Mouse (Mus musculus): Measurements from ENCODE around the gene Tspan9. TPM values are rescaled to one million over a fixed set of nuclear protein-coding genes. Genes with fewer than 3 reads are reported as not detected.

The Tspan9 gene
- polyA plus RNA-seq, 1 experiment = 29.8 TPM

DNA sequence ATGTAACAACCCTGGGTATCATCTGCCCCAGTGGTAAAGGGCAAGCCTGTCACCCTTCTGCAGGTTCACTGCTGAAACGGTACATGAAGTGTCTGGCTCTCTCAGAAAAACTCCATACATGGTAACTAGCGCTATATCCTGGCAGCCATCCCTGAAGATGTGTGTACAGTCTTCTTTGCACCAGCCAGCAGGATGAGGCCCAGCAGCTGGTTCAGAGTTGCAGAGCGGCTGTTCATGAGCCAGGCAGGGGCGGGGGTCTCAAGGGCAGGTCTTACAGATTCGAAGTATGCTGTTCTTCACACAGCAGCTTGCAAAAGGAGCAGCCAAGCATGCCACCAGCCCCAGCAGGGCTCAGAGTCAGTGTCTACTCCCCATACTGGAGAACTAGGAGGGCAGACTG lies 139.9 kb downstream of the Tspan9 start:
- H3K4me1 ChIP-seq (ENCODE audit: control insufficient read depth, insufficient read depth, insufficient read length) = peaks cover 5% of the 10 kb centered on the region; the same call in 1 of the 2 replicates

DNA sequence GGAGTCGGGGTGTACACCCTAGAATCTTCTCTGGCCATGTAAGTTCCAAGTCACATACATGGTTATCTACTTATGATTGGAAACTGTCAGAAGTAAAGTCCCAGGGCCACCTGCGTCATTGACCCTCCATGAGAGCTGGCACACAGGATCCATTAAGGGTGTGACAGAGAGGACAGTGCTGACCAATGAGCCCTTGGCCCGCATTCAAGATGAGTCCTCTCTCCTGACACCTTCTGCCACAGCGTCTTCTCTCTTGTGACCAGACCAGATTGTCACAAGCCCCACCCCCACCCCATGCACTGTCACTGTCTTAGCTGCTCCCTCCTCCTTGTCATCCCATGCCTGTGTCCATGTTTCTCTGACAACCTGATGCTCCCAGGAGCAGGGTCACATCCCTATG lies 140.7 kb downstream of the Tspan9 start:
- H3K27ac ChIP-seq (ENCODE audit: insufficient read depth, low read length) = no peak overlapping the region
- peaks cover 2% of the 10 kb centered on the region; the same call in 1 of the 2 replicates for H3K4me1 ChIP-seq (ENCODE audit: control insufficient read depth, insufficient read depth, insufficient read length)
- TF ChIP-seq POLR2A (IDR thresholded peaks at IDR 0.05; ENCODE audit: low read depth, low read length) (no peak), CTCF (IDR thresholded peaks at IDR 0.05; ENCODE audit: extremely low read depth, insufficient read depth, insufficient read length, insufficient replicate concordance) (no peak)
- H3K27me3 ChIP-seq (ENCODE audit: control insufficient read depth, insufficient read depth, low read length) = no peaks in the 10 kb centered on the region
- no peak for DNase-seq (ENCODE audit: low read depth in 1 of 2, low spot score in 2 of 2)
- H3K36me3 ChIP-seq (ENCODE audit: control insufficient read depth, insufficient read depth, low read length) = no peaks in the 10 kb centered on the region
- WGBS = 85% methylated on average over 4 of the region's 4 CpGs
- H3K4me3 ChIP-seq (ENCODE audit: extremely low read depth, insufficient read depth, insufficient read length) = no peak overlapping the region

More for the DNA sequence above, 139.9 kb downstream of the Tspan9 start:
- Histone ChIP-seq H3K36me3 (ENCODE audit: control insufficient read depth, insufficient read depth, low read length) (no peaks in the 10 kb centered on the region), H3K27ac (ENCODE audit: insufficient read depth, low read length) (no peak overlapping the region), H3K4me3 (ENCODE audit: extremely low read depth, insufficient read depth, insufficient read length) (no peak overlapping the region), H3K27me3 (ENCODE audit: control insufficient read depth, insufficient read depth, low read length) (no peaks in the 10 kb centered on the region)
- WGBS = 80% methylated on average over 5 of the region's 5 CpGs
- TF ChIP-seq POLR2A (IDR thresholded peaks at IDR 0.05; ENCODE audit: low read depth, low read length) (no peak), CTCF (IDR thresholded peaks at IDR 0.05; ENCODE audit: extremely low read depth, insufficient read depth, insufficient read length, insufficient replicate concordance) (no peak)
- no peak for DNase-seq (ENCODE audit: low read depth in 1 of 2, low spot score in 2 of 2)

DNA sequence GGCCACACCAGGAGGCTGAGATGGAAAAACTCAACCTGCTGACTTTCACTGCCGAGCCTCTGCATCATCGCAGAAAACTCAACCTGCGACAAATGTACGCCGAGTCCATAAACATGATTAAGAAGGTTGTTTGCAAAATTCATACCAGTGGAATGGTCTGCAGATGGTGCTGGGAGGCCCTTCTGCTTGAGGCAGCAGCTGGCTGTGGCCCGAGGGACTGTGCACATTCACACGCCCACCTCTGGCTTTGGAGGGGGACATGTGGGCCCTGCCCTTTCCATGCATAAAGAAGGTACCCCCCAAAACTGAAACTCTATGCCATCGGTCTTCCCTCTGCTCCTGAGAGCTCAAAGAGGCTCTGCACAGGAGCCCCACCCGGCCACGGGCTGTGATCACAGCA lies 141.3 kb downstream of the Tspan9 start:
- no peaks in the 10 kb centered on the region for H3K27me3 ChIP-seq (ENCODE audit: control insufficient read depth, insufficient read depth, low read length)
- TF ChIP-seq CTCF (IDR thresholded peaks at IDR 0.05; ENCODE audit: extremely low read depth, insufficient read depth, insufficient read length, insufficient replicate concordance) (no peak), POLR2A (IDR thresholded peaks at IDR 0.05; ENCODE audit: low read depth, low read length) (no peak)
- peaks cover 2% of the 10 kb centered on the region; the same call in 1 of the 2 replicates for H3K4me1 ChIP-seq (ENCODE audit: control insufficient read depth, insufficient read depth, insufficient read length)
- 64% methylated on average over 10 of the region's 10 CpGs for WGBS
- H3K36me3 ChIP-seq (ENCODE audit: control insufficient read depth, insufficient read depth, low read length) = no peaks in the 10 kb centered on the region
- DNase-seq (ENCODE audit: low read depth in 1 of 2, low spot score in 2 of 2) = no peak
- no peak overlapping the region for H3K4me3 ChIP-seq (ENCODE audit: extremely low read depth, insufficient read depth, insufficient read length)
- H3K27ac ChIP-seq (ENCODE audit: insufficient read depth, low read length) = no peak overlapping the region

DNA sequence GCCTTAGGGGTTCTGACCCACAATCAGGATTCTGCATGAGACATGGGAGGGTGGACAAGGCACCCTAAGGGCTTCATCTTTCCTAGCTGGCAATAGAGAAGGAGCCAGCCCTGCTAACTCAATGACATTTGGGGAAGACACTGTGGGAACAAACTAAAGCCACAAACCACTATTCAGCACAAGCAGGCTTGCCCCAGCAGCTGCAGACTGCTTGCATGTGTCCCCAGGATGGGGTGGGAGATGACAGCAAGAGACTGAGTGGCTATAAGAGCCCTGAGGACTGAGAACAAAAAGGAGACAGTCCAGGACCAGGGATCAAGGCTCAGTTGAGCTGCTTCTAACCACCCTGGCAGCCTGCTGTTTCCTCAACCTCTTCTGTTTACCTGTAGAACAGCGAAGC lies 141.8 kb downstream of the Tspan9 start:
- 81% methylated on average over 1 of the region's 1 CpGs for WGBS
- TF ChIP-seq POLR2A (IDR thresholded peaks at IDR 0.05; ENCODE audit: low read depth, low read length) (no peak), CTCF (IDR thresholded peaks at IDR 0.05; ENCODE audit: extremely low read depth, insufficient read depth, insufficient read length, insufficient replicate concordance) (no peak)
- H3K4me1 ChIP-seq (ENCODE audit: control insufficient read depth, insufficient read depth, insufficient read length) = no peaks in the 10 kb centered on the region; the same call in 1 of the 2 replicates
- no peaks in the 10 kb centered on the region for H3K27me3 ChIP-seq (ENCODE audit: control insufficient read depth, insufficient read depth, low read length)
- no peak for DNase-seq (ENCODE audit: low read depth in 1 of 2, low spot score in 2 of 2)
- H3K36me3 ChIP-seq (ENCODE audit: control insufficient read depth, insufficient read depth, low read length) = no peaks in the 10 kb centered on the region
- no peak overlapping the region for H3K27ac ChIP-seq (ENCODE audit: insufficient read depth, low read length)
- no peak overlapping the region for H3K4me3 ChIP-seq (ENCODE audit: extremely low read depth, insufficient read depth, insufficient read length)

DNA sequence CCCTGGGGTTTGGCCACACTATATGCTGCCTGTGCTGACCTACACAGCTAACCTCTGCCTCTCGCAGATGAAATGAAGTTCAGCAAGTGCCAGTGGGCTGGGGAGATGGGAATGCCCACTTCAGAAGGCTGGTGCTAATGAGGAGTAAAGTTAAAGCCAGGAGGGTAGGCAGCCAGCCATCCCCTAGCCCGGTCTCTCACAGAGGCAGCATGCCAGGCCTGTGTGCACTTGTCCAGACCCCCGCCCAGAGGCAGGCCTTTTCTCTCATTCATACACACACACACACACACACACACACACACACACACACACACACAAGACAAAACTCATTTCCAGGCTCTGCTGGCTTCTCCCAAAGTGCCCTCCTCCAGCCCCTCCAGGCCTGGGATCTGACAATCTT lies 142.6 kb downstream of the Tspan9 start:
- no peak overlapping the region for H3K27ac ChIP-seq (ENCODE audit: insufficient read depth, low read length)
- H3K4me3 ChIP-seq (ENCODE audit: extremely low read depth, insufficient read depth, insufficient read length) = no peak overlapping the region
- DNase-seq (ENCODE audit: low read depth in 1 of 2, low spot score in 2 of 2) = no peak
- TF ChIP-seq POLR2A (IDR thresholded peaks at IDR 0.05; ENCODE audit: low read depth, low read length) (no peak), CTCF (IDR thresholded peaks at IDR 0.05; ENCODE audit: extremely low read depth, insufficient read depth, insufficient read length, insufficient replicate concordance) (no peak)
- 91% methylated on average over 3 of the region's 3 CpGs for WGBS
- H3K4me1 ChIP-seq (ENCODE audit: control insufficient read depth, insufficient read depth, insufficient read length) = no peaks in the 10 kb centered on the region
- no peaks in the 10 kb centered on the region for H3K36me3 ChIP-seq (ENCODE audit: control insufficient read depth, insufficient read depth, low read length)
- H3K27me3 ChIP-seq (ENCODE audit: control insufficient read depth, insufficient read depth, low read length) = no peaks in the 10 kb centered on the region

DNA sequence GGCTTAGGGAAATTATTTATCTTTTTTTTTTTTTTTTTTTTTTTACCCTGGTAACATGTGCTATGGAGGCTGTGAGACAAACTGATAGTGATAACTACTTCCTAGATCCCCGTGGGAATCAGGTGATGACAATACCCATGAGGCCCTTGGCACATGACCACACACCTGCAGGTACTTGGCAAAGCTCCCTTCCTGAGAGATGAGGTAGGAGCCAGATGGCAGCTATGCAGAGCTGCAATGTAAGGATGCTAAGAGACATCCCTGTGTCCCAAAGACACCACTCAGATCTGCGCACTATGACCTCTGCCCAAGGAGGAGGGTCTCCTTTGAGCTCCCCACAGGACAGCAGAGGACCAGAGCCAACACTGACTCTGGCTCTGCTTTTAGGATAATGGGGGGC lies 144.3 kb downstream of the Tspan9 start:
- DNase-seq (ENCODE audit: low read depth in 1 of 2, low spot score in 2 of 2) = no peak
- no peaks in the 10 kb centered on the region; the same call in 1 of the 2 replicates for H3K4me1 ChIP-seq (ENCODE audit: control insufficient read depth, insufficient read depth, insufficient read length)
- no peak overlapping the region for H3K27ac ChIP-seq (ENCODE audit: insufficient read depth, low read length)
- H3K27me3 ChIP-seq (ENCODE audit: control insufficient read depth, insufficient read depth, low read length) = no peaks in the 10 kb centered on the region
- no peaks in the 10 kb centered on the region for H3K36me3 ChIP-seq (ENCODE audit: control insufficient read depth, insufficient read depth, low read length)
- no peak for TF ChIP-seq POLR2A (IDR thresholded peaks at IDR 0.05; ENCODE audit: low read depth, low read length)
- no peak for TF ChIP-seq CTCF (IDR thresholded peaks at IDR 0.05; ENCODE audit: extremely low read depth, insufficient read depth, insufficient read length, insufficient replicate concordance)
- WGBS = 68% methylated on average over 2 of the region's 2 CpGs
- H3K4me3 ChIP-seq (ENCODE audit: extremely low read depth, insufficient read depth, insufficient read length) = no peak overlapping the region

DNA sequence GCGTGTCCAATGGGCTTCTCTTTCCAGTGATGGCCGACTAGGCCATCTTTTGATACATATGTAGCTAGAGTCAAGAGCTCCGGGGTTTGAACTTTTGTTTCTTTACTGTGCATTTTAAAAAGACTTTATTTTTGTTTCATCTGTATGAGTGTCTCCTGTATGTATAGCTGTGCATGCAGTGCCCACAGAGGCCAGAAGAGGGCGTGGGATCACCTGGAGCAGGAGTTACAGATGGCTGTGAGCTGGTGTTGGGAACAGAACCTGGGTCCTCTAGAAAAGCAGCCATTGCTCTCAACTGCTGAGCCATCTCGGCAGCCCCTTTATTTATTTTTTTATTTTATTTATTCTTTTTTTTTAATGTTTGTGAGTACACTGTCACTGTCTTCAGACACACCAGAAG lies 146.5 kb downstream of the Tspan9 start:
- H3K4me1 ChIP-seq (ENCODE audit: control insufficient read depth, insufficient read depth, insufficient read length) = peaks cover 10% of the 10 kb centered on the region; the same call in 1 of the 2 replicates
- TF ChIP-seq POLR2A (IDR thresholded peaks at IDR 0.05; ENCODE audit: low read depth, low read length) = no peak
- no peak for TF ChIP-seq CTCF (IDR thresholded peaks at IDR 0.05; ENCODE audit: extremely low read depth, insufficient read depth, insufficient read length, insufficient replicate concordance)
- no peak overlapping the region for H3K27ac ChIP-seq (ENCODE audit: insufficient read depth, low read length)
- WGBS = 86% methylated on average over 5 of the region's 5 CpGs
- H3K27me3 ChIP-seq (ENCODE audit: control insufficient read depth, insufficient read depth, low read length) = no peaks in the 10 kb centered on the region
- no peak for DNase-seq (ENCODE audit: low read depth in 1 of 2, low spot score in 2 of 2)
- no peaks in the 10 kb centered on the region for H3K36me3 ChIP-seq (ENCODE audit: control insufficient read depth, insufficient read depth, low read length)
- H3K4me3 ChIP-seq (ENCODE audit: extremely low read depth, insufficient read depth, insufficient read length) = no peak overlapping the region
